Mouse (Mus musculus) forebrain, embryonic 11.5 days (tissue): Measurements from ENCODE around the gene Ldb1. TPM values are rescaled to one million over a fixed set of nuclear protein-coding genes. Genes with fewer than 3 reads are reported as not detected.

Experiments used
- ATAC-seq: fragments of 200-750 bp; cut with Nextera tagmentation; replicated peaks from 2 replicates; pipeline ENCODE4 v1.8.0; 2017; ENCODE audit warnings: moderate TSS enrichment; ENCODE audit not compliant: low FRiP score
- DNase-seq: peaks from one replicate; pipeline ENCODE4 v3.0.0-alpha.2; 2017; ENCODE audit warnings: low spot score
- H3K27ac ChIP-seq: fragments of 300-500 bp; sonication (generic); 2 replicates; pipeline ENCODE4 v1.5.1; 2014; ENCODE audit warnings: low read depth, low read length
- H3K27me3 ChIP-seq: fragments of 300-500 bp; sonication (generic); 2 replicates; pipeline ENCODE4 v1.6.1; 2014; ENCODE audit warnings: mild to moderate bottlenecking, low read length, mixed read lengths; ENCODE audit not compliant: control insufficient read depth, insufficient read depth
- H3K36me3 ChIP-seq: fragments of 300-500 bp; sonication (generic); 2 replicates; pipeline ENCODE4 v1.6.1; 2014; ENCODE audit warnings: mild to moderate bottlenecking, low read length, moderate library complexity, mixed read lengths; ENCODE audit not compliant: control insufficient read depth, insufficient read depth
- H3K4me1 ChIP-seq: fragments of 300-500 bp; sonication (generic); replicated peaks from 2 replicates; pipeline ENCODE4 v1.6.1; 2014; ENCODE audit warnings: low read length, mixed read lengths; ENCODE audit not compliant: control insufficient read depth, insufficient read depth
- H3K4me2 ChIP-seq: fragments of 300-500 bp; sonication (generic); 2 replicates; pipeline ENCODE4 v1.6.1; 2014; ENCODE audit warnings: low read depth, mild to moderate bottlenecking, low read length, moderate library complexity, mixed read lengths; ENCODE audit not compliant: severe bottlenecking
- H3K4me3 ChIP-seq: fragments of 300-500 bp; sonication (generic); 2 replicates; pipeline ENCODE4 v1.5.1; 2014; ENCODE audit warnings: low read depth, low read length
- H3K9ac ChIP-seq: fragments of 300-500 bp; sonication (generic); 2 replicates; pipeline ENCODE4 v1.6.1; 2014; ENCODE audit warnings: low read length
- H3K9me3 ChIP-seq: fragments of 300-500 bp; sonication (generic); 2 replicates; pipeline ENCODE4 v1.6.1; 2016; ENCODE audit warnings: low read length, mixed read lengths; ENCODE audit not compliant: control insufficient read depth
- WGBS: fragments of 180-500 bp; shearing (Covaris S2); extraction: QIAGEN DNeasy Blood & Tissue Kit; methylation state at CpG from one replicate; pipeline ENCODE4 v1.1.7; 2014; 5-methylcytosine and 5-hydroxymethylcytosine counted together
- polyA plus RNA-seq: library from polyadenylated mRNA; unstranded; fragments of >200 nt; fragmentation: Nextera tagmentation; extraction: Ambion mirVana; gene quantifications from 2 replicates; pipeline ENCODE4 v1.2.1, GENCODE M21; 2014

The Ldb1 gene
- polyA plus RNA-seq, 1 experiment from 2014 or later, result 104 TPM

- no peak for ATAC-seq
- Histone ChIP-seq H3K36me3 (peaks cover 10% of the 10 kb centered on the region), H3K4me1 (no peaks in the 10 kb centered on the region), H3K27me3 (no peaks in the 10 kb centered on the region), H3K9me3 (peaks cover 2% of the 10 kb centered on the region; the same call in 1 of the 2 replicates), H3K4me3 (no peak overlapping the region), H3K4me2 (no peak overlapping the region), H3K9ac (no peak overlapping the region), H3K27ac (no peak overlapping the region)
- 74% methylated on average over 11 of the region's 11 CpGs for WGBS
- no peak for DNase-seq
These were observed 16.2 kb downstream of the Ldb1 start for GRCm38 (mm10) chr19:46028747-46029320.

- ATAC-seq (no peak), DNase-seq (no peak)
- H3K9me3 ChIP-seq, result peaks cover 2% of the 10 kb centered on the region; the same call in 1 of the 2 replicates
- H3K27ac ChIP-seq, result no peak overlapping the region
- WGBS, result 71% methylated on average over 8 of the region's 8 CpGs
- no peaks in the 10 kb centered on the region for H3K27me3 ChIP-seq
- H3K4me1 ChIP-seq, result no peaks in the 10 kb centered on the region
- no peaks in the 10 kb centered on the region; the same call in 1 of the 2 replicates for H3K36me3 ChIP-seq
- H3K4me2 ChIP-seq, result no peak overlapping the region
- no peak overlapping the region for H3K4me3 ChIP-seq
- no peak overlapping the region for H3K9ac ChIP-seq
These were observed 18.4 kb downstream of the Ldb1 start for GRCm38 (mm10) chr19:46026567-46026966.

GRCm38 (mm10) chr19:46024959-46025358 lies 20.1 kb downstream of the Ldb1 start:
- peaks cover 2% of the 10 kb centered on the region; the same call in 1 of the 2 replicates for H3K9me3 ChIP-seq
- no peak overlapping the region for H3K27ac ChIP-seq
- ATAC-seq (no peak), DNase-seq (no peak)
- no peaks in the 10 kb centered on the region for H3K27me3 ChIP-seq
- 83% methylated on average over 6 of the region's 6 CpGs for WGBS
- H3K36me3 ChIP-seq, result no peaks in the 10 kb centered on the region
- no peak overlapping the region for H3K4me2 ChIP-seq
- no peak overlapping the region for H3K9ac ChIP-seq
- H3K4me1 ChIP-seq, result no peaks in the 10 kb centered on the region
- H3K4me3 ChIP-seq, result no peak overlapping the region

GRCm38 (mm10) chr19:46016023-46016422 lies 29.0 kb downstream of the Ldb1 start:
- no peaks in the 10 kb centered on the region for H3K36me3 ChIP-seq
- H3K4me2 ChIP-seq, result no peak overlapping the region
- no peak overlapping the region for H3K27ac ChIP-seq
- no peaks in the 10 kb centered on the region for H3K4me1 ChIP-seq
- H3K27me3 ChIP-seq, result no peaks in the 10 kb centered on the region
- no peak overlapping the region for H3K9ac ChIP-seq
- no peak for ATAC-seq
- H3K4me3 ChIP-seq, result no peak overlapping the region
- DNase-seq, result no peak
- peaks cover 3% of the 10 kb centered on the region; the same call in 1 of the 2 replicates for H3K9me3 ChIP-seq
- WGBS, result 73% methylated on average over 2 of the region's 2 CpGs

- WGBS, result 41% methylated on average over 12 of the region's 12 CpGs
- no peaks in the 10 kb centered on the region for H3K27me3 ChIP-seq
- no peak overlapping the region for H3K4me3 ChIP-seq
- H3K36me3 ChIP-seq, result no peaks in the 10 kb centered on the region
- H3K9ac ChIP-seq, result no peak overlapping the region
- no peak overlapping the region for H3K27ac ChIP-seq
- peak; percentile 58; the same call in 1 of the 2 replicates for ATAC-seq
- DNase-seq, result peak; percentile 92
- H3K4me2 ChIP-seq, result no peak overlapping the region
- no peaks in the 10 kb centered on the region for H3K4me1 ChIP-seq
- peaks cover 3% of the 10 kb centered on the region; the same call in 1 of the 2 replicates for H3K9me3 ChIP-seq
These were observed 30.3 kb downstream of the Ldb1 start for GRCm38 (mm10) chr19:46014572-46015178.

- H3K27ac ChIP-seq, result no peak overlapping the region
- peaks cover 5% of the 10 kb centered on the region; the same call in 1 of the 2 replicates for H3K27me3 ChIP-seq
- H3K4me2 ChIP-seq, result no peak overlapping the region
- no peak for ATAC-seq
- H3K9ac ChIP-seq, result no peak overlapping the region
- no peak for DNase-seq
- 76% methylated on average over 7 of the region's 7 CpGs for WGBS
- peaks cover 9% of the 10 kb centered on the region; the same call in 1 of the 2 replicates for H3K4me1 ChIP-seq
- no peaks in the 10 kb centered on the region for H3K36me3 ChIP-seq
- H3K4me3 ChIP-seq, result no peak overlapping the region
- H3K9me3 ChIP-seq, result no peaks in the 10 kb centered on the region
These were observed 39.3 kb downstream of the Ldb1 start for GRCm38 (mm10) chr19:46005680-46006079.

- ATAC-seq (no peak), DNase-seq (no peak)
- no peak overlapping the region for H3K4me2 ChIP-seq
- H3K9ac ChIP-seq, result no peak overlapping the region
- no peaks in the 10 kb centered on the region for H3K36me3 ChIP-seq
- H3K4me3 ChIP-seq, result no peak overlapping the region
- H3K4me1 ChIP-seq, result peaks cover 9% of the 10 kb centered on the region; the same call in 1 of the 2 replicates
- 68% methylated on average over 17 of the region's 17 CpGs for WGBS
- H3K27me3 ChIP-seq, result peaks cover 5% of the 10 kb centered on the region; the same call in 1 of the 2 replicates
- no peak overlapping the region for H3K27ac ChIP-seq
- H3K9me3 ChIP-seq, result no peaks in the 10 kb centered on the region
These were observed 40.1 kb downstream of the Ldb1 start for GRCm38 (mm10) chr19:46004814-46005466.

- Histone ChIP-seq H3K27ac (no peak within 1 kb of the TSS), H3K9ac (peak within 1 kb of the TSS; percentile 77), H3K27me3 (peaks cover 5% of the 10 kb centered on the region; the same call in 1 of the 2 replicates), H3K36me3 (no peaks in the 10 kb centered on the region), H3K4me1 (peaks cover 9% of the 10 kb centered on the region; the same call in 1 of the 2 replicates), H3K4me3 (peak within 1 kb of the TSS; percentile 55), H3K9me3 (no peaks in the 10 kb centered on the region), H3K4me2 (peak within 1 kb of the TSS; percentile 98)
- ATAC-seq (peak; percentile 73), DNase-seq (peak; percentile 83)
- WGBS, result under 1% methylated on average over 70 of the region's 70 CpGs
These were observed 41.4 kb downstream of the Ldb1 start, which contains the start of gene Hps6 for GRCm38 (mm10) chr19:46003371-46004226. Hps6 (plus strand) TSS chr19:46003508.
